Mouse (Mus musculus) Patski (cell line): ENCODE data around the gene Sap25. TPM values are rescaled to one million over a fixed set of nuclear protein-coding genes. Genes with fewer than 3 reads are reported as not detected.
A peak's percentile ranks its signal among the peaks of the same experiment; 100 is the strongest.

Experiments
- ATAC-seq: fragments of 100-300 bp; one replicate; pipeline ENCODE4 v1.8.0; 2021
- CTCF ChIA-PET: fragments of 350-600 bp; sonication (Branson Sonifier 250); formaldehyde crosslinking; loops from one replicate; lab custom pipeline; 2022; ENCODE audit warnings: inconsistent platforms; lab: Charles Lee
- POLR2A ChIA-PET: fragments of 350-600 bp; sonication (Branson Sonifier 250); formaldehyde crosslinking; loops from one replicate; lab custom pipeline; 2022; ENCODE audit warnings: antibody characterized with exemption, inconsistent platforms; lab: Charles Lee
- DNase-seq: peaks from one replicate; pipeline ENCODE4 v3.0.0-alpha.2; 2011; ENCODE audit warnings: low read depth, low spot score
- H3K27me3 ChIP-seq: fragments of 371-371 bp; one replicate; pipeline ENCODE4 v1.5.1; 2021
- CTCF ChIP-seq: fragments of 100-300 bp; IDR thresholded peaks from one replicate; pipeline ENCODE4 v1.5.1; 2021
- in situ Hi-C: fragments of 300-500 bp; cut with MboI; formaldehyde crosslinking; loops from 3 replicates; pipeline ENCODE4 v1.11.1; 2018; ENCODE audit warnings: low pct_unique_long_range_greater_than_20kb, mixed read lengths
- polyA plus RNA-seq: library from polyadenylated mRNA; unstranded; gene quantifications from one replicate; pipeline ENCODE4 v1.2.3, GENCODE M21; 2021

Gene Sap25
- polyA plus RNA-seq, 1 experiment from 2014 or later = 5.2 TPM

GRCm38 (mm10) chr5:137633397-137634084 is 7.6 kb upstream of the Sap25 start:
- ChIA-PET CTCF (interaction anchor here (1.0 to 2.5 kb wide), 2 partner anchors 16 to 24 kb away, joined by 3 to 8 read pairs; no protein-coding TSS in a partner anchor), POLR2A (interaction anchor here (1.0 to 1.3 kb wide), 2 partner anchors 10 to 102 kb away, joined by 3 read pairs; no protein-coding TSS in a partner anchor)
- in situ Hi-C loops = no loop called here
- no peak for ATAC-seq
- no peak for TF ChIP-seq CTCF
- no peaks in the 10 kb centered on the region for H3K27me3 ChIP-seq
- no peak for DNase-seq

- no peak for TF ChIP-seq CTCF
- in situ Hi-C loops = no loop called here
- ATAC-seq = no peak
- H3K27me3 ChIP-seq = no peaks in the 10 kb centered on the region
- CTCF ChIA-PET = interaction anchor here (0.9 kb wide), 1 partner anchor 17 kb away, joined by 3 read pairs; no protein-coding TSS in a partner anchor
- POLR2A ChIA-PET = no interaction called here
- DNase-seq = no peak
Measured at GRCm38 (mm10) chr5:137639472-137639871, 1.7 kb upstream of the Sap25 start.

- in situ Hi-C loops = no loop called here
- ATAC-seq (no peak), DNase-seq (no peak)
- no peak for TF ChIP-seq CTCF
- POLR2A ChIA-PET = interaction anchor here (1.0 to 1.6 kb wide), 2 partner anchors 9 to 10 kb away, joined by 3 to 5 read pairs; no protein-coding TSS in a partner anchor
- CTCF ChIA-PET = interaction anchor here (1.9 to 3.2 kb wide), 2 partner anchors 9 to 12 kb away, joined by 5 to 13 read pairs; no protein-coding TSS in a partner anchor
- H3K27me3 ChIP-seq = no peaks in the 10 kb centered on the region
Measured at GRCm38 (mm10) chr5:137642886-137643285, 1.8 kb downstream of the Sap25 start.

- DNase-seq (no peak), ATAC-seq (no peak)
- H3K27me3 ChIP-seq = no peaks in the 10 kb centered on the region
- ChIA-PET CTCF (interaction anchor here (1.4 to 3.2 kb wide), 3 partner anchors 8 to 115 kb away, joined by 3 to 13 read pairs (median 5); no protein-coding TSS in a partner anchor), POLR2A (interaction anchor here (1.1 kb wide), 1 partner anchor 14 kb away, joined by 3 read pairs; no protein-coding TSS in a partner anchor)
- no peak for TF ChIP-seq CTCF
- in situ Hi-C loops = no loop called here
Measured at GRCm38 (mm10) chr5:137644484-137644883, 3.4 kb downstream of the Sap25 start.

GRCm38 (mm10) chr5:137645091-137645651 is 4.0 kb downstream of the Sap25 start:
- ChIA-PET CTCF (no interaction called here), POLR2A (interaction anchor here (1.1 kb wide), 1 partner anchor 14 kb away, joined by 3 read pairs; no protein-coding TSS in a partner anchor)
- TF ChIP-seq CTCF = no peak
- DNase-seq (no peak), ATAC-seq (no peak)
- H3K27me3 ChIP-seq = no peaks in the 10 kb centered on the region
- in situ Hi-C loops = no loop called here

GRCm38 (mm10) chr5:137645652-137646091 is 4.5 kb downstream of the Sap25 start, which contains the start of gene Irs3:
Gene Irs3 (minus strand): TSS chr5:137645714.
- in situ Hi-C loops = no loop called here
- TF ChIP-seq CTCF = no peak
- ChIA-PET POLR2A (interaction anchor here (1.1 to 1.8 kb wide), 2 partner anchors 15 to 114 kb away, joined by 3 to 5 read pairs; no protein-coding TSS in a partner anchor), CTCF (no interaction called here)
- no peak for ATAC-seq
- DNase-seq = no peak
- H3K27me3 ChIP-seq = no peaks in the 10 kb centered on the region

- in situ Hi-C loops = no loop called here
- ChIA-PET POLR2A (interaction anchor here (0.8 to 1.8 kb wide), 2 partner anchors 12 to 75 kb away, joined by 3 to 8 read pairs; no protein-coding TSS in a partner anchor), CTCF (interaction anchor here (0.7 to 1.7 kb wide), 2 partner anchors 36 to 37 kb away, joined by 3 read pairs; partner anchors contain the start of gene Agfg2)
- TF ChIP-seq CTCF = no peak
- DNase-seq (no peak), ATAC-seq (no peak)
- H3K27me3 ChIP-seq = no peaks in the 10 kb centered on the region
Measured at GRCm38 (mm10) chr5:137647827-137648601, 6.9 kb downstream of the Sap25 start.

GRCm38 (mm10) chr5:137649251-137649650 is 8.1 kb downstream of the Sap25 start:
- POLR2A ChIA-PET = interaction anchor here (0.6 to 1.8 kb wide), 3 partner anchors 13 to 40 kb away, joined by 3 to 8 read pairs (median 3); no protein-coding TSS in a partner anchor
- CTCF ChIA-PET = interaction anchor here (1.1 to 1.7 kb wide), 4 partner anchors 16 to 49 kb away, joined by 3 to 5 read pairs (median 4); partner anchors contain the start of genes Agfg2 and Mospd3
- H3K27me3 ChIP-seq = no peaks in the 10 kb centered on the region
- DNase-seq (no peak), ATAC-seq (peak; percentile 49)
- in situ Hi-C loops = no loop called here
- no peak for TF ChIP-seq CTCF
